Mouse (Mus musculus) E14TG2a.4 (cell line): ENCODE measurements around the gene C130074G19Rik.

ENCODE experiments used
- CTCF ChIP-seq: conservative IDR thresholded peaks from 2 replicates; pipeline ENCODE4 v1.5.1; 2014; ENCODE audit warnings: low read length
- POU5F1 ChIP-seq: IDR thresholded peaks from 2 replicates; pipeline ENCODE4 v1.6.1; 2014; ENCODE audit warnings: low read length, borderline replicate concordance

GRCm38 (mm10) chr1:184882281-184883268, at the start of gene C130074G19Rik:
- no peak; the same call in 1 of the 2 replicates for TF ChIP-seq CTCF
- TF ChIP-seq POU5F1 = no peak
